Mouse (Mus musculus): ENCODE results near the gene Dync1i1. TPM values are rescaled to one million over a fixed set of nuclear protein-coding genes. Genes with fewer than 3 reads are reported as not detected.
"Not testable (repeated sequence)": the region's sequence is repeated elsewhere in the genome, so short reads cannot be mapped to it uniquely, and the experiment has no call there.

Dync1i1 gene
- 0.79 and 0.85 TPM in 2 replicates for polyA plus RNA-seq (2015; fragmentation: Nextera tagmentation; extraction: Ambion mirVana)

GRCm38 (mm10) chr6:5725611-5726236 is at the start of gene Dync1i1:
Gene Dync1i1 (plus strand): TSS chr6:5725639.
- Histone ChIP-seq H3K9me3 (ENCODE audit: control insufficient read depth, low read length) (no peaks in the 10 kb centered on the region), H3K4me3 (ENCODE audit: low read depth, low read length) (peak within 1 kb of the TSS; percentile 37), H3K27ac (replicated peaks) (no peak within 1 kb of the TSS), H3K4me2 (replicated peaks; ENCODE audit: low read depth) (peak within 1 kb of the TSS; percentile 67), H3K27me3 (ENCODE audit: control insufficient read depth, insufficient read depth, low read length) (no peaks in the 10 kb centered on the region), H3K4me1 (replicated peaks; ENCODE audit: control insufficient read depth, insufficient read depth) (0 out of 2 replicates have a peak, but pooled peaks cover 2% of the 10 kb centered on the region), H3K9ac (ENCODE audit: low read length) (peak within 1 kb of the TSS; percentile 45), H3K36me3 (ENCODE audit: control insufficient read depth, insufficient read depth, low read length) (no peaks in the 10 kb centered on the region)
- ATAC-seq (ENCODE audit: low FRiP score, low TSS enrichment) (peak; percentile 73), DNase-seq (ENCODE audit: low spot score) (peak; percentile 37)
- no peak for TF ChIP-seq EP300 (optimal IDR thresholded peaks at IDR 0.05)
- no peak; the same call in 1 of the 2 replicates for TF ChIP-seq CTCF (IDR thresholded peaks at IDR 0.05; ENCODE audit: low read depth)
- 2% methylated on average over 37 of the region's 40 CpGs for WGBS

DNA sequence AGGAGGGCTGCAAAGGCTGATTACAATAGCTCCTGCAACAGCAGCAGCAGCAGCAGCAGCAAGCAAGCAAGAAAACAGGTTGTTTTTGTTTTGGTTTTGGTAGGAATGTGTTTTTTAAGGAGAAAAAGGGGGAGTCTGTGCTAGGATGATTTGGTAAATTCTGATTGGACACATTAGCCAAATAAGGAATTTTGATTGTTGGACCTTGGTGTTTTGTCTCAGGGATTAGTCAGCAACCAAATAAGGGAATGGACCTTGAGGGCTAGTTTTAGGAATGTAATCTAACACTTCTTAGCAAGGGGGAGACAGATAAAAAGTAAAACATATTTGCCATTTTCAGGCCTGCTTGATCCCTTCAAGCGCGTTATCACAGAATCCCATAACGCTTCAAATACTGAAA is 45.7 kb upstream of the Dync1i1 start:
- Histone ChIP-seq H3K4me2 (replicated peaks; ENCODE audit: low read depth) (no peak overlapping the region), H3K9ac (ENCODE audit: low read length) (no peak overlapping the region), H3K27me3 (ENCODE audit: control insufficient read depth, insufficient read depth, low read length) (no peaks in the 10 kb centered on the region), H3K27ac (replicated peaks) (no peak overlapping the region), H3K36me3 (ENCODE audit: control insufficient read depth, insufficient read depth, low read length) (no peaks in the 10 kb centered on the region), H3K9me3 (ENCODE audit: control insufficient read depth, low read length) (no peaks in the 10 kb centered on the region), H3K4me3 (ENCODE audit: low read depth, low read length) (no peak overlapping the region), H3K4me1 (replicated peaks; ENCODE audit: control insufficient read depth, insufficient read depth) (no peaks in the 10 kb centered on the region)
- DNase-seq (ENCODE audit: low spot score) (no peak), ATAC-seq (ENCODE audit: low FRiP score, low TSS enrichment) (no peak)
- TF ChIP-seq CTCF (IDR thresholded peaks at IDR 0.05; ENCODE audit: low read depth): no peak
- TF ChIP-seq EP300 (optimal IDR thresholded peaks at IDR 0.05): no peak
- 82% methylated on average over 3 of the region's 3 CpGs for WGBS

GRCm38 (mm10) chr6:5701826-5702225 is 23.6 kb upstream of the Dync1i1 start:
- H3K27ac ChIP-seq (replicated peaks): no peak overlapping the region
- H3K9me3 ChIP-seq (ENCODE audit: control insufficient read depth, low read length): no peaks in the 10 kb centered on the region
- H3K4me3 ChIP-seq (ENCODE audit: low read depth, low read length): no peak overlapping the region
- no peaks in the 10 kb centered on the region for H3K4me1 ChIP-seq (replicated peaks; ENCODE audit: control insufficient read depth, insufficient read depth)
- ATAC-seq (ENCODE audit: low FRiP score, low TSS enrichment) (no peak), DNase-seq (ENCODE audit: low spot score) (no peak)
- 83% methylated on average over 2 of the region's 2 CpGs for WGBS
- H3K9ac ChIP-seq (ENCODE audit: low read length): no peak overlapping the region
- H3K36me3 ChIP-seq (ENCODE audit: control insufficient read depth, insufficient read depth, low read length): no peaks in the 10 kb centered on the region
- no peaks in the 10 kb centered on the region for H3K27me3 ChIP-seq (ENCODE audit: control insufficient read depth, insufficient read depth, low read length)
- no peak for TF ChIP-seq CTCF (IDR thresholded peaks at IDR 0.05; ENCODE audit: low read depth)
- TF ChIP-seq EP300 (optimal IDR thresholded peaks at IDR 0.05): no peak
- no peak overlapping the region for H3K4me2 ChIP-seq (replicated peaks; ENCODE audit: low read depth)

- H3K9ac ChIP-seq (ENCODE audit: low read length); H3K4me3 ChIP-seq (ENCODE audit: low read depth, low read length); H3K4me1 ChIP-seq (replicated peaks; ENCODE audit: control insufficient read depth, insufficient read depth); H3K27me3 ChIP-seq (ENCODE audit: control insufficient read depth, insufficient read depth, low read length); H3K27ac ChIP-seq (replicated peaks); H3K4me2 ChIP-seq (replicated peaks; ENCODE audit: low read depth); H3K36me3 ChIP-seq (ENCODE audit: control insufficient read depth, insufficient read depth, low read length); ATAC-seq (ENCODE audit: low FRiP score, low TSS enrichment); H3K9me3 ChIP-seq (ENCODE audit: control insufficient read depth, low read length); DNase-seq (ENCODE audit: low spot score): not testable (repeated sequence)
- 52% methylated on average over 3 of the region's 3 CpGs for WGBS
These were observed 17.5 kb upstream of the Dync1i1 start for GRCm38 (mm10) chr6:5707894-5708293.

DNA sequence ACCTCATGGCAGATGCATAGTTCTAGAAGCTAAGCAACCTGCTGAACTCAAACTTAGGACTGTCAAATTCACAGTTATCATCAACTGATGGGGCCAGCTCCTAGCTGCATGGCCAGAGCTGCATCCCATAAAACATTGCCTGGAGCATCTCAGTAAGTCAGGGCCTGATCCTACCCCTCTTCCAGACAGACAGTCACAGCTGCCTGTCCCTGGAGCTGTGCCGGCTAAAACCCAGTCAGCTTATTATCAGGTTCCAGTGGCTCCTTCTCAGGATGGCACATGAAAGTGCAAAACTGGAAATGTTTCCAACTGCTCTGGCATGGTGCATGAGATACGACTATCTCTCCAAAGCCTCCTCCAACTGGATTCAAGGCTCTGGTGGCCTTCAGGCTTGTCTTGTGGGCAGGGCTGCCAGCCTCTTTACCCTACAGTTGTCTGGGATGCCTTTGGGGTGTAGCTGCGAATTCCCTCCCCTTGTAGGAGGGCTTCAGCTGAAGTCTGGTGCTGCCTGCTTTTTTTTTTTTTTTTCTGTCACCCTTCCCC is 15.3 kb upstream of the Dync1i1 start:
- DNase-seq (ENCODE audit: low spot score) (no peak), ATAC-seq (ENCODE audit: low FRiP score, low TSS enrichment) (no peak)
- no peaks in the 10 kb centered on the region for H3K4me1 ChIP-seq (replicated peaks; ENCODE audit: control insufficient read depth, insufficient read depth)
- TF ChIP-seq EP300 (optimal IDR thresholded peaks at IDR 0.05) (no peak), CTCF (IDR thresholded peaks at IDR 0.05; ENCODE audit: low read depth) (no peak)
- no peak overlapping the region for H3K9ac ChIP-seq (ENCODE audit: low read length)
- H3K9me3 ChIP-seq (ENCODE audit: control insufficient read depth, low read length): no peaks in the 10 kb centered on the region
- H3K27me3 ChIP-seq (ENCODE audit: control insufficient read depth, insufficient read depth, low read length): no peaks in the 10 kb centered on the region
- H3K36me3 ChIP-seq (ENCODE audit: control insufficient read depth, insufficient read depth, low read length): no peaks in the 10 kb centered on the region
- WGBS: 69% methylated on average over 3 of the region's 3 CpGs
- H3K27ac ChIP-seq (replicated peaks): no peak overlapping the region
- H3K4me3 ChIP-seq (ENCODE audit: low read depth, low read length): no peak overlapping the region
- no peak overlapping the region for H3K4me2 ChIP-seq (replicated peaks; ENCODE audit: low read depth)

- H3K27me3 ChIP-seq (ENCODE audit: control insufficient read depth, insufficient read depth, low read length): no peaks in the 10 kb centered on the region
- 92% methylated on average over 3 of the region's 3 CpGs for WGBS
- TF ChIP-seq EP300 (optimal IDR thresholded peaks at IDR 0.05): no peak
- no peak for TF ChIP-seq CTCF (IDR thresholded peaks at IDR 0.05; ENCODE audit: low read depth)
These were observed 12.8 kb upstream of the Dync1i1 start for GRCm38 (mm10) chr6:5712620-5713019.

More at GRCm38 (mm10) chr6:5712620-5713019, 12.8 kb upstream of the Dync1i1 start:
- H3K4me1 ChIP-seq (replicated peaks; ENCODE audit: control insufficient read depth, insufficient read depth): no peaks in the 10 kb centered on the region
- H3K4me2 ChIP-seq (replicated peaks; ENCODE audit: low read depth): no peak overlapping the region
- no peak overlapping the region for H3K27ac ChIP-seq (replicated peaks)
- H3K9me3 ChIP-seq (ENCODE audit: control insufficient read depth, low read length): no peaks in the 10 kb centered on the region
- no peaks in the 10 kb centered on the region for H3K36me3 ChIP-seq (ENCODE audit: control insufficient read depth, insufficient read depth, low read length)
- no peak overlapping the region for H3K9ac ChIP-seq (ENCODE audit: low read length)
- no peak for ATAC-seq (ENCODE audit: low FRiP score, low TSS enrichment)
- no peak overlapping the region for H3K4me3 ChIP-seq (ENCODE audit: low read depth, low read length)
- DNase-seq (ENCODE audit: low spot score): no peak
